Mouse (Mus musculus): ENCODE results near the gene Cd9. TPM values are rescaled to one million over a fixed set of nuclear protein-coding genes. Genes with fewer than 3 reads are reported as not detected.
"Not testable (repeated sequence)": the region's sequence is repeated elsewhere in the genome, so short reads cannot be mapped to it uniquely, and the experiment has no call there.

Gene Cd9
- polyA plus RNA-seq, 1 experiment from 2014 or later, result 43.7 TPM

GRCm38 (mm10) chr6:125492033-125492432 is 2.6 kb downstream of the Cd9 start:
- no peak overlapping the region for H3K4me3 ChIP-seq (ENCODE audit: low read depth, low read length)
- no peaks in the 10 kb centered on the region for H3K9me3 ChIP-seq (ENCODE audit: control insufficient read depth, low read length)
- H3K36me3 ChIP-seq (ENCODE audit: control insufficient read depth, insufficient read depth, low read length), result no peaks in the 10 kb centered on the region
- peaks cover 17% of the 10 kb centered on the region; the same call in 1 of the 2 replicates for H3K27me3 ChIP-seq (ENCODE audit: control insufficient read depth, insufficient read depth, low read length)
- H3K4me1 ChIP-seq (ENCODE audit: control insufficient read depth, insufficient read depth, low read length), result no peaks in the 10 kb centered on the region; the same call in 1 of the 2 replicates
- no peak overlapping the region for H3K27ac ChIP-seq (ENCODE audit: low read depth, low read length)
- ATAC-seq (ENCODE audit: insufficient read depth, low FRiP score, low TSS enrichment) (no peak), DNase-seq (ENCODE audit: low spot score) (no peak)
- H3K9ac ChIP-seq (ENCODE audit: low read length), result no peak overlapping the region
- no peak overlapping the region for H3K4me2 ChIP-seq (ENCODE audit: low read depth)
- 70% methylated on average over 9 of the region's 9 CpGs for WGBS

- DNase-seq (ENCODE audit: low spot score), result no peak
- H3K27me3 ChIP-seq (ENCODE audit: control insufficient read depth, insufficient read depth, low read length), result peaks cover 17% of the 10 kb centered on the region; the same call in 1 of the 2 replicates
- H3K9me3 ChIP-seq (ENCODE audit: control insufficient read depth, low read length), result no peaks in the 10 kb centered on the region
- no peaks in the 10 kb centered on the region for H3K36me3 ChIP-seq (ENCODE audit: control insufficient read depth, insufficient read depth, low read length)
- no peak overlapping the region for H3K4me2 ChIP-seq (ENCODE audit: low read depth)
- ATAC-seq (ENCODE audit: insufficient read depth, low FRiP score, low TSS enrichment), result no peak
- H3K9ac ChIP-seq (ENCODE audit: low read length), result no peak overlapping the region
- no peaks in the 10 kb centered on the region; the same call in 1 of the 2 replicates for H3K4me1 ChIP-seq (ENCODE audit: control insufficient read depth, insufficient read depth, low read length)
- H3K4me3 ChIP-seq (ENCODE audit: low read depth, low read length), result no peak overlapping the region
- H3K27ac ChIP-seq (ENCODE audit: low read depth, low read length), result no peak overlapping the region
- 82% methylated on average over 10 of the region's 10 CpGs for WGBS
These were observed 3.2 kb downstream of the Cd9 start for GRCm38 (mm10) chr6:125491393-125491792.

- Histone ChIP-seq H3K9ac (ENCODE audit: low read length) (no peak overlapping the region), H3K36me3 (ENCODE audit: control insufficient read depth, insufficient read depth, low read length) (no peaks in the 10 kb centered on the region), H3K9me3 (ENCODE audit: control insufficient read depth, low read length) (no peaks in the 10 kb centered on the region), H3K27me3 (ENCODE audit: control insufficient read depth, insufficient read depth, low read length) (peaks cover 15% of the 10 kb centered on the region; the same call in 1 of the 2 replicates), H3K27ac (ENCODE audit: low read depth, low read length) (no peak overlapping the region), H3K4me3 (ENCODE audit: low read depth, low read length) (no peak overlapping the region), H3K4me1 (ENCODE audit: control insufficient read depth, insufficient read depth, low read length) (no peaks in the 10 kb centered on the region; the same call in 1 of the 2 replicates), H3K4me2 (ENCODE audit: low read depth) (no peak overlapping the region)
- DNase-seq (ENCODE audit: low spot score), result no peak
- WGBS, result 88% methylated on average over 11 of the region's 11 CpGs
- no peak for ATAC-seq (ENCODE audit: insufficient read depth, low FRiP score, low TSS enrichment)
These were observed 4.6 kb downstream of the Cd9 start for GRCm38 (mm10) chr6:125489881-125490559.

DNA sequence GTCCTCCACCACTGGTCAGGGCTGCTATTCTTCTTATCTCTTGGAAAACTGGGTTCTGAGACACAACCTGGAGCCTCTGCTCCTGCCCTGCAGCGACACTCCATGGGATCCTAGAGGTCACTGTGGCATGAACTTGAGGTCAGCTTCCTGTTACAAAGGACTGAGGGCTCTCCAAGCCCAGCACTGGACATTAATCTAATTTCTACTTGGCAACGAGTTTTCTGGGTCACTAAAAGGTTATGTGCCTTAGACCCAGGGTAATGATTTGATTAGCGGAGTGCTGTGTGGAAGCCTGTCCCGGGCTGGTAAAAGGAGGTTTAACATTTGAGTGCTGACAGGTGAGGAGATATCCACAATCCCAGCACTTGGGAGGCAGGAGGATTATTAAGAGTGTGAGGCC is 9.0 kb downstream of the Cd9 start:
- H3K9ac ChIP-seq (ENCODE audit: low read length), result no peak overlapping the region
- H3K9me3 ChIP-seq (ENCODE audit: control insufficient read depth, low read length), result no peaks in the 10 kb centered on the region
- no peak overlapping the region for H3K4me2 ChIP-seq (ENCODE audit: low read depth)
- no peak for DNase-seq (ENCODE audit: low spot score)
- H3K4me3 ChIP-seq (ENCODE audit: low read depth, low read length), result no peak overlapping the region
- H3K4me1 ChIP-seq (ENCODE audit: control insufficient read depth, insufficient read depth, low read length), result no peaks in the 10 kb centered on the region
- no peak overlapping the region for H3K27ac ChIP-seq (ENCODE audit: low read depth, low read length)
- H3K36me3 ChIP-seq (ENCODE audit: control insufficient read depth, insufficient read depth, low read length), result no peaks in the 10 kb centered on the region
- 19% methylated on average over 4 of the region's 4 CpGs for WGBS
- H3K27me3 ChIP-seq (ENCODE audit: control insufficient read depth, insufficient read depth, low read length), result no peaks in the 10 kb centered on the region
- no peak for ATAC-seq (ENCODE audit: insufficient read depth, low FRiP score, low TSS enrichment)

GRCm38 (mm10) chr6:125484721-125485120 is 9.9 kb downstream of the Cd9 start:
- Histone ChIP-seq H3K4me1 (ENCODE audit: control insufficient read depth, insufficient read depth, low read length) (no peaks in the 10 kb centered on the region), H3K9ac (ENCODE audit: low read length) (no peak overlapping the region), H3K4me3 (ENCODE audit: low read depth, low read length) (no peak overlapping the region), H3K9me3 (ENCODE audit: control insufficient read depth, low read length) (no peaks in the 10 kb centered on the region), H3K27me3 (ENCODE audit: control insufficient read depth, insufficient read depth, low read length) (no peaks in the 10 kb centered on the region), H3K36me3 (ENCODE audit: control insufficient read depth, insufficient read depth, low read length) (no peaks in the 10 kb centered on the region), H3K4me2 (ENCODE audit: low read depth) (no peak overlapping the region), H3K27ac (ENCODE audit: low read depth, low read length) (no peak overlapping the region)
- ATAC-seq (ENCODE audit: insufficient read depth, low FRiP score, low TSS enrichment), result no peak
- DNase-seq (ENCODE audit: low spot score), result no peak
- WGBS, result 96% methylated on average over 2 of the region's 2 CpGs

GRCm38 (mm10) chr6:125484313-125484660 is 10.3 kb downstream of the Cd9 start:
- H3K4me2 ChIP-seq (ENCODE audit: low read depth); H3K27ac ChIP-seq (ENCODE audit: low read depth, low read length); H3K4me3 ChIP-seq (ENCODE audit: low read depth, low read length); H3K4me1 ChIP-seq (ENCODE audit: control insufficient read depth, insufficient read depth, low read length); ATAC-seq (ENCODE audit: insufficient read depth, low FRiP score, low TSS enrichment); H3K36me3 ChIP-seq (ENCODE audit: control insufficient read depth, insufficient read depth, low read length); H3K9me3 ChIP-seq (ENCODE audit: control insufficient read depth, low read length); H3K27me3 ChIP-seq (ENCODE audit: control insufficient read depth, insufficient read depth, low read length); H3K9ac ChIP-seq (ENCODE audit: low read length); DNase-seq (ENCODE audit: low spot score): not testable (repeated sequence)
- 97% methylated on average over 10 of the region's 10 CpGs for WGBS

GRCm38 (mm10) chr6:125483515-125484312 is 10.9 kb downstream of the Cd9 start:
- DNase-seq (ENCODE audit: low spot score) (no peak), ATAC-seq (ENCODE audit: insufficient read depth, low FRiP score, low TSS enrichment) (no peak)
- Histone ChIP-seq H3K9me3 (ENCODE audit: control insufficient read depth, low read length) (no peaks in the 10 kb centered on the region), H3K9ac (ENCODE audit: low read length) (no peak overlapping the region), H3K4me3 (ENCODE audit: low read depth, low read length) (no peak overlapping the region), H3K27me3 (ENCODE audit: control insufficient read depth, insufficient read depth, low read length) (no peaks in the 10 kb centered on the region), H3K4me1 (ENCODE audit: control insufficient read depth, insufficient read depth, low read length) (no peaks in the 10 kb centered on the region), H3K36me3 (ENCODE audit: control insufficient read depth, insufficient read depth, low read length) (no peaks in the 10 kb centered on the region), H3K27ac (ENCODE audit: low read depth, low read length) (no peak overlapping the region), H3K4me2 (ENCODE audit: low read depth) (no peak overlapping the region)
- WGBS, result 93% methylated on average over 12 of the region's 12 CpGs

DNA sequence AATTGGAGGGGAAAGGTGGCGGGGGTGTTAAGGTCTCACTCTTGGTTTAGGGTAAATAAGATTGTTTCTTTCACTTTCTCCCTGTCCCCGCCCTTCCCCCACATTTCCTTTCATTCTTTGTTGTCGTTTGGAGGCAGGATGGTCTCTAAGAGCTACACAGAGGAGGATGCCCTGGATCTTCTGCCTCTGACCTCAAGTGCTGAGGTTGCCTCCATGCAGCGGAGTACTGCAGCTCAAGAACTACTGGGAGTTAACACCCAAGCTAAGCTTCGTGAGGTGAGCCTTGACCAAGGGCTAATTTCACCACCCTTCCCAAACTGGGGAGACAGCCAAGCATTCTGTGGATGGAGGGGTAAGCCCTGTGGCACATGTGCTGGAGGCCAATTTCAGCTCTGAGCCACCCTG is 12.2 kb downstream of the Cd9 start:
- 56% methylated on average over 5 of the region's 5 CpGs for WGBS
- H3K27ac ChIP-seq (ENCODE audit: low read depth, low read length), result no peak overlapping the region

More for the DNA sequence above, 12.2 kb downstream of the Cd9 start:
- Histone ChIP-seq H3K4me2 (ENCODE audit: low read depth) (no peak overlapping the region), H3K9me3 (ENCODE audit: control insufficient read depth, low read length) (no peaks in the 10 kb centered on the region), H3K4me1 (ENCODE audit: control insufficient read depth, insufficient read depth, low read length) (no peaks in the 10 kb centered on the region), H3K4me3 (ENCODE audit: low read depth, low read length) (no peak overlapping the region), H3K9ac (ENCODE audit: low read length) (no peak overlapping the region), H3K27me3 (ENCODE audit: control insufficient read depth, insufficient read depth, low read length) (no peaks in the 10 kb centered on the region), H3K36me3 (ENCODE audit: control insufficient read depth, insufficient read depth, low read length) (no peaks in the 10 kb centered on the region)
- DNase-seq (ENCODE audit: low spot score) (no peak), ATAC-seq (ENCODE audit: insufficient read depth, low FRiP score, low TSS enrichment) (no peak)

Data from neural tube, embryonic 11.5 days (tissue).